Mouse (Mus musculus): ENCODE data around the gene Gm973.

Gm973 gene

DNA sequence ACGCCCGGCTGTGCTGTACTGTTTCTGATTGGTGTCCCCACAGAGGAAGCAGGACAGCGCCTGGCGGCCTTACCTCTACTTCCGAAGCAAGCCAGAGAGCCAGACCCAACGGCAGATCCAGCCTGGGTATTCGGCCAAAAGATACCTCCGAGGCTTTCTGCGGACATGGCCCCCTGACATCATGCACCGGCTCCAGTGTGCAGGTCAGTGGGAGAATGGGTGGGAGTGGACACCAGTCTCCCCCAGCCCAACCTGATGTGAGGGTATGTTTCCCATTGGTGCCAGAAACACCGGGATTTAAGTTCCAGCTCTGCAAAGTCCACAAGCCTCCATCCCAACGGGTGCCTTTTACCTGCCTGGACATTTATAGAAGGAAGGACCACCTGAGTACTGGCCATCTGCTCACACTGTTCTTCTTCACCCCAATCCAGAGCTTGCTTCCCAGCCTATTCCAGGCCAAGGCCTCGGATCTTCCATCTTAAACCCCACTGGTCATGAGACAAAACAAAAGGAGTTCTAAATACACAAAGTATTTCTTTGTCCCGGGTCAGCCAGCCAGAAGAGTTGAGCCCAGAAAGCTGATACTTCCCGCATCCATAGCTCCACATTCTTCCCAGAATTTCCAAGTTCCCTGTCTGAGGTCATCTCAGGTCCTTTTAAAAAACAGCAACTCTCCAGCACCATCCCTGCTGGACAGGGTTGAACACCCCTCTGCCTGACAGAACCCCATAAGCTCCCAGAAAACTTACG lies 25.4 kb downstream of the Gm973 start:
- DNase-seq (ENCODE audit: extremely low read depth, low read depth), result no peak

DNA sequence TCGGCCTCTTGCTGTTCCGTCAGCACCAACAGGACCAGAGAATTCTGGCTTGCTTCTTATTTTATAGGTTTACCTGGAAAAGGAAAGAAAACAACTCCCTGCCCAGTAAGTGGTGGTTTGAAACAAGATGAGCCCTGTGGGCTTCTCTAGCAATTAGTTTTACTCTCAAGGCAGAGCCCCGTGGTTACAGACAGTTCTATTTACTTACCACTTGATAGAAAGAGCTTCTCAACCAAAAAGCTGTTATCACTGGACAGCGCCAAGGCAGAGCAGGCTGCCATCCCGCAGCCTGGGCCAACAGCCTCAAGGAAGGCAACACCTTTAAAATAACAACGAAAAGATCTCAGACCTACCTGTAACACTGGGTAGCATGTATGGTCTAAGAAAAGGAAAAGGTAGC lies 26.2 kb downstream of the Gm973 start:
- no peak for DNase-seq (ENCODE audit: extremely low read depth, low read depth)

DNA sequence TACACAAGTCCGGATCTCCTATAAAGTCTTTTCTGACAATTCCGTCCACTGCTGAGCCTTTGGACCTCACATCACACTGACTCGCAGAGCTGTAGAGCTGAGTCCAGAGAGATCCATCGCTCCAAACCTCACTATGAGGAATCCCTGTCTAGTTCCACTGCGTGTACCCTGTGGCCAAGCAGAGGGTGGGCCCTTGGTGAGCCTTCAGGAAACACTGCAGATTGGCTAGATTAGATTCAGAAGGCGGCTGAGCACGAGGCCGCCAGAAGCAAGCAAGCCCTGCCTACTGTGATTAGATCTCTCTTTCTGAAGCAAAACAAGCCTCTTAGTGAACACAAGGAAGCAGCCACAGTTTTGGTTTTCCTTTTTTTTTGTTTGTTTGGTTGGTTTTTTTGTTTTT lies 27.8 kb downstream of the Gm973 start:
- DNase-seq (ENCODE audit: extremely low read depth, low read depth), result no peak

DNA sequence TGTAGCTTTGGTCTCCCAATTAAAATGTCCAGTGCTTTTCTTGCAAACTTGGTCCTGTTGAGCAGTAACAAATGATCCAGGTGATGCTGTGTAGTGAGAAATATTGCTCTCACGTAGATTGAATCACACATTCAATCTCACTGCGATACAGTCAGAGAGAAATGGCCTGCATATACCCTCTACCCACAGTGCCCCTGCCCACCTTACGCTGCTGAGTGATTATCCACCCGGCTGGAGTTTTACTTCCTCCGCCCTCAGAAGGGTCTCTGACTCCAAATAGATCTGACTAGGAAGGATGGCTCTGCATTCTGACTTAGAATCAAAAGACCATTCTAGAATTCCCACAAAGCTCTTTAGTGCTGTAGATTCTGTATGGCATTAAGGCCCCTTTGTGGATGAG lies 32.4 kb downstream of the Gm973 start:
- DNase-seq (ENCODE audit: extremely low read depth, low read depth), result no peak

DNA sequence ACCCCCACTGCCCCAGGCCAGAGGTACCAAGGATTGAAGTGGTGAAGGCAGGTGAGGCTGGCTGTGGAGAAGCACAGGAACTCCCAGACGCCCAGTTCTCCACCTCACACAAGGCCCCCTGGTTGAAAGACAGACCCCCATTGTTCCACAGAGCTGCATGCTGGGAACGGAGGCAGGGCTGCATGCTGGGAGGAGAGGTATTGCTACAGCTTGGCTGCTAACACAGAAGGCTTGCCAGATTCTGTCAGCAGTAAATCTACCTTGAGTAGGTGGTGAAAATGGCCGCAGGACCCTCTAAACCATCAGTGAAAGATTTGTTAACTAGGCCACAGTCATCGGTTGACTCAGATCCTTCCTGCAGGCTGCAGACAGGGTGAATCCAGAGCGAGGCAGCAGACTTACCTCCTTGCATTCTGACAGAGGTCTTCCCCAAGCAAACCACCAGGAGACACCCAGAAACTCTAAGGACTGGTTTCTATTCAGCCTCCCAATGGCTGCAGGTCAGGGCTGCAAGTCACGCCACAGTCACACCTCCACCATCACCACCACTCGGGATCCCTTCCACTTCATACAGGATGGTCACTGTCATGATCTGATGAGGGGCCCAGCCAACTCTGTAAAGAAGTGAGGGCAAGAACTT lies 33.1 kb downstream of the Gm973 start:
- DNase-seq (ENCODE audit: extremely low read depth, low read depth), result no peak

- DNase-seq (ENCODE audit: extremely low read depth, low read depth), result peak; percentile 93
Measured at GRCm38 (mm10) chr1:59550227-59550626, 34.2 kb downstream of the Gm973 start.

DNA sequence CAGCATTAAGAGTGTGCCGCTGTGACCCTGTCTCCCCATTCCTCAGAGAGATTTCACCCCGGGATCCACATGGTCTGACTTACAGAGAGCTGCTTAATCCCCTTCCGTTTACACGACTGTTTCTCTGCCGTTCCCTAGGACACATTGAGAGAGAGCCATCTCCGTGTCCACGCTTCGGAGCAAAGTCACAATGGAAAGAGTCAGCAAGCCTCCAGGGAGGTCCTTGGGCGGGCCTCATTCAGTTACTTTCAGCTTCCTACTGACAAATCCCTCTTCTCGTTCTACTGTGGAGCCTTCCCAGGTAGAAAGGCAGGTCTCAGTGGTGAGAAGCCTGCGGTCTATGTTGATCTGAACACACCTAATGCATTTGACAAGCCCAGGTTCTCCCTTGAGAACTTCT lies 34.9 kb downstream of the Gm973 start:
- no peak for DNase-seq (ENCODE audit: extremely low read depth, low read depth)

GRCm38 (mm10) chr1:59553708-59554107 lies 37.6 kb downstream of the Gm973 start:
- DNase-seq (ENCODE audit: extremely low read depth, low read depth), result no peak

GRCm38 (mm10) chr1:59563581-59563980 lies 47.5 kb downstream of the Gm973 start:
- DNase-seq (ENCODE audit: extremely low read depth, low read depth), result no peak

DNA sequence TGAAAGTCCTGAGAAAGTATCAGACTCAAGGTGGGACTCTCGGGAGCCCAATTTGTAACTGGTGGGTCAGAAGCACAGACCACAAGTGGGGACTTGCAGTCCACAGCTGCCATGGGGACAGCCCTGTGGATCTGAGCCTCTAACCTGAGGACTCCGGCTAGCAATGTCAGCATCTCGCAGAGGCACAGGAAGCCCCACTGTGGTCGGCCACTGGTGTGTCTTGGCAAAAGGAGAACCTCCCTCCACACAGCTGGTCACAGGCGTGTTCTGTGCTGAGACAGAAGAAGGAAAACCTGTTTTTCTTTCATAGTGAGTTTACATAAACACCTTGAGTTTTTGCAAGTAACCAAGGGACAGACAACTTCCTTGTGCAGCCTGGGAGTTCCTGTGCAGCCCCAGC lies 49.7 kb downstream of the Gm973 start:
- DNase-seq (ENCODE audit: extremely low read depth, low read depth), result no peak

GRCm38 (mm10) chr1:59566281-59566680 lies 50.2 kb downstream of the Gm973 start:
- no peak for DNase-seq (ENCODE audit: extremely low read depth, low read depth)

DNA sequence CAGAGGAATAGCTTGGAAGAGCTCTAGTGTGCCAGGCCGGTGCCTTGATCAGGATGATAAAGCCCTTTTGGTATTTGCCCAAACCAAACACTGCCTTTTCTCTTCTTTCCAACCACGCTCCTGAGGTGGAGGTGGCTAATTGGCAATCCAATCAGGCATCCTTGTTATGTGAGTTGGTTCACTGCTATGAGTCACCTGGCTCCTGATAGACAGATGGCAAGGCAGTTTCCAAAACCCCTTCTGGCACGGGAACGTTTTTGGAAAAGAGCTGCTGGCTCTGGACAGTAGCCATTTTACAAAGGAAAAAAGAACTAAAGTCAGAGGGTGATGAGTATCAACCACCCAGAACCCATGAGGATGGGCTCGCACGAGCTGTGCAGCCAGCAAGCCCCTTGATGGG lies 50.9 kb downstream of the Gm973 start:
- DNase-seq (ENCODE audit: extremely low read depth, low read depth), result no peak

DNA sequence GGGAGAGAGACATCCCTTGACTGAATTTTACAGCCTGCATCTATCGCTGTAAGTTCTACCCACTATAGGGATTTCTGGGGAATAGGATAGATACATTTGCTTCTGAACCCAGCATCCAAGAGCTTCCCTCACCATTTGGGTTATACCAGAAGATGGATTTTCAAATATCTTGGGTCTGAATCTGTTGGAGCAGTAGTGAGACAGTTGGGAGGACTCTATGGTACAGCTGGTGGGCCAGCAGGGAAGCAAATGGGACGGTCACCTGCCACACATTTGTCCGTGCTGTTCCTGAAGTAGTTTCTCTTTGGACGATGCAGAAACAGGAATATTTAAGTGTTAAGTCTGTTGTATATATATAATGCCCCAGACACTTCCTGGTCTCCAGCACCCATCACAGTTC lies 51.5 kb downstream of the Gm973 start:
- no peak for DNase-seq (ENCODE audit: extremely low read depth, low read depth)

GRCm38 (mm10) chr1:59568283-59568682 lies 52.2 kb downstream of the Gm973 start:
- no peak for DNase-seq (ENCODE audit: extremely low read depth, low read depth)

GRCm38 (mm10) chr1:59569301-59569700 lies 53.2 kb downstream of the Gm973 start:
- no peak for DNase-seq (ENCODE audit: extremely low read depth, low read depth)

GRCm38 (mm10) chr1:59570767-59571166 lies 54.7 kb downstream of the Gm973 start:
- DNase-seq (ENCODE audit: extremely low read depth, low read depth), result no peak

GRCm38 (mm10) chr1:59571502-59571901 lies 55.4 kb downstream of the Gm973 start:
- no peak for DNase-seq (ENCODE audit: extremely low read depth, low read depth)

GRCm38 (mm10) chr1:59573843-59574242 lies 57.8 kb downstream of the Gm973 start:
- DNase-seq (ENCODE audit: extremely low read depth, low read depth), result no peak

- DNase-seq (ENCODE audit: extremely low read depth, low read depth), result no peak
Measured at GRCm38 (mm10) chr1:59574262-59575187, 58.5 kb downstream of the Gm973 start.

DNA sequence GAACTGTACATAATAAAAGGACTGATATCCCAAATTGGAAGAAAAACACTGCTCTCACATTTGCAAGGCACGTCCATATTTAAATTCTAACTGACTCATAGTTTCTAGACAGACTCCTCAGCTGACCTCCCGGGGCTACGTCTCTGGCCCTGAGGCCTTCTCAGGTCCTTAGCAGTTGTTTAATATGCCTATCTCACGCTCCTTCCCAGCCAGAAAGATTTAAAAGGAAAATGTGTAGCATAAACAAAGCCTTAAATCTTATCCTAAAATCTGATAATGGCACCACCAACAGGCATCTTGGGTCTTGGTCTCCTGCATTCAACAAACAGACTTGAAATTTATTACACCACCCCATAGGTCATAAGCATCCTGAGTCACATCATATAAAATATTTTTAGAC lies 62.7 kb downstream of the Gm973 start:
- no peak for DNase-seq (ENCODE audit: extremely low read depth, low read depth)

GRCm38 (mm10) chr1:59579327-59579726 lies 63.3 kb downstream of the Gm973 start:
- DNase-seq (ENCODE audit: extremely low read depth, low read depth), result no peak

GRCm38 (mm10) chr1:59580131-59580751 lies 64.2 kb downstream of the Gm973 start:
- no peak for DNase-seq (ENCODE audit: extremely low read depth, low read depth)
